Mouse (Mus musculus): ENCODE results near the gene Sec24d.

The Sec24d gene

GRCm38 (mm10) chr3:123296654-123297053 lies 29.4 kb downstream of the Sec24d start:
- DNase-seq (ENCODE audit: low read depth, low spot score): no peak

- no peak for DNase-seq (ENCODE audit: low read depth, low spot score)
Measured at GRCm38 (mm10) chr3:123298283-123298682, 31.0 kb downstream of the Sec24d start.

GRCm38 (mm10) chr3:123301521-123301920 lies 34.3 kb downstream of the Sec24d start:
- no peak for DNase-seq (ENCODE audit: low read depth, low spot score)

- DNase-seq (ENCODE audit: low read depth, low spot score): no peak
Measured at GRCm38 (mm10) chr3:123305611-123306010, 38.4 kb downstream of the Sec24d start.

- DNase-seq (ENCODE audit: low read depth, low spot score): no peak
Measured at GRCm38 (mm10) chr3:123307446-123307845, 40.2 kb downstream of the Sec24d start.

GRCm38 (mm10) chr3:123309141-123309540 lies 41.9 kb downstream of the Sec24d start:
- DNase-seq (ENCODE audit: low read depth, low spot score): no peak

- DNase-seq (ENCODE audit: low read depth, low spot score): no peak
Measured at GRCm38 (mm10) chr3:123312477-123313062, 45.3 kb downstream of the Sec24d start.

- DNase-seq (ENCODE audit: low read depth, low spot score): no peak
Measured at GRCm38 (mm10) chr3:123313477-123313876, 46.2 kb downstream of the Sec24d start.

- DNase-seq (ENCODE audit: low read depth, low spot score): no peak
Measured at GRCm38 (mm10) chr3:123313920-123314614, 46.8 kb downstream of the Sec24d start.

GRCm38 (mm10) chr3:123316066-123316465 lies 48.8 kb downstream of the Sec24d start:
- DNase-seq (ENCODE audit: low read depth, low spot score): no peak

GRCm38 (mm10) chr3:123317081-123317480 lies 49.8 kb downstream of the Sec24d start:
- DNase-seq (ENCODE audit: low read depth, low spot score): no peak

- DNase-seq (ENCODE audit: low read depth, low spot score): no peak
Measured at GRCm38 (mm10) chr3:123320341-123320740, 53.1 kb downstream of the Sec24d start.

- no peak for DNase-seq (ENCODE audit: low read depth, low spot score)
Measured at GRCm38 (mm10) chr3:123321612-123322011, 54.4 kb downstream of the Sec24d start.

GRCm38 (mm10) chr3:123322147-123322546 lies 54.9 kb downstream of the Sec24d start:
- peak; percentile 36 for DNase-seq (ENCODE audit: low read depth, low spot score)

GRCm38 (mm10) chr3:123324326-123324725 lies 57.1 kb downstream of the Sec24d start:
- no peak for DNase-seq (ENCODE audit: low read depth, low spot score)

GRCm38 (mm10) chr3:123329251-123329650 lies 62.0 kb downstream of the Sec24d start:
- DNase-seq (ENCODE audit: low read depth, low spot score): no peak

GRCm38 (mm10) chr3:123330221-123330620 lies 63.0 kb downstream of the Sec24d start:
- no peak for DNase-seq (ENCODE audit: low read depth, low spot score)

- DNase-seq (ENCODE audit: low read depth, low spot score): no peak
Measured at GRCm38 (mm10) chr3:123332330-123333054, 65.2 kb downstream of the Sec24d start.

- DNase-seq (ENCODE audit: low read depth, low spot score): no peak
Measured at GRCm38 (mm10) chr3:123333055-123333424, 65.8 kb downstream of the Sec24d start.

GRCm38 (mm10) chr3:123334947-123335346 lies 67.7 kb downstream of the Sec24d start:
- DNase-seq (ENCODE audit: low read depth, low spot score): no peak

- DNase-seq (ENCODE audit: low read depth, low spot score): no peak
Measured at GRCm38 (mm10) chr3:123335480-123335879, 68.2 kb downstream of the Sec24d start.

- no peak for DNase-seq (ENCODE audit: low read depth, low spot score)
Measured at GRCm38 (mm10) chr3:123336455-123336854, 69.2 kb downstream of the Sec24d start.

- DNase-seq (ENCODE audit: low read depth, low spot score): no peak
Measured at GRCm38 (mm10) chr3:123336951-123337350, 69.7 kb downstream of the Sec24d start.

Measured in embryo, embryonic 11.5 days (tissue).